Mouse (Mus musculus): Measurements from ENCODE around the gene Sae1.
A peak's percentile ranks its signal among the peaks of the same experiment; 100 is the strongest.

GRCm38 (mm10) chr7:16313481-16314220 lies 74.0 kb downstream of the Sae1 start:
- TF ChIP-seq CTCF (IDR thresholded peaks at IDR 0.05; ENCODE audit: borderline replicate concordance, control insufficient read depth, extremely low read depth, insufficient read depth, low read length, poor library complexity) (0 out of 2 replicates have a peak, but pooled peaks have one; percentile 62), POLR2A (IDR thresholded peaks at IDR 0.05; ENCODE audit: control insufficient read depth, extremely low read depth, insufficient read depth, low read length, poor library complexity) (0 out of 2 replicates have a peak, but pooled peaks have one; percentile 7)

Data from thymus, adult 2 months (tissue).